In genomic region chr4:149698197-149698821, GRCm38 (mm10) we compare ENCODE assay signal across 8 mouse cellular contexts. TPM values are rescaled to one million over a fixed set of nuclear protein-coding genes. Genes with fewer than 3 reads are reported as not detected.
A peak's percentile ranks its signal among the peaks of the same experiment; 100 is the strongest.
DNase-seq lines count a peak whose midpoint lies in the region; ATAC-seq lines count a peak whose summit lies in the region.

No protein-coding gene starts in this region.

- H3K36me3 ChIP-seq in forebrain, embryonic 12.5 days (replicated peaks), result no peaks in the 10 kb centered on the region

- peaks cover 13% of the 10 kb centered on the region for H3K4me1 ChIP-seq in forebrain, embryonic 12.5 days

- peak overlapping the region; percentile 85 for H3K4me2 ChIP-seq in forebrain, embryonic 12.5 days

- H3K9ac ChIP-seq in forebrain, embryonic 12.5 days, result peak overlapping the region; percentile 57

- peak overlapping the region; percentile 48 for H3K4me3 ChIP-seq in forebrain, embryonic 12.5 days (replicated peaks)

- peak; percentile 71 for DNase-seq in ES-CJ7 (ENCODE audit: low read depth, low spot score)
- peak; percentile 58 to 71 for DNase-seq in adrenal gland, postnatal 36 days
- peak; percentile 66 to 77 for DNase-seq in heart, postnatal 36 days
- peak; percentile 46 to 66 for DNase-seq in layer of hippocampus, postnatal 10 days (ENCODE audit: low spot score in 2 of 2)
- DNase-seq in right cerebral cortex, postnatal 14 days, result peak; percentile 34
- DNase-seq in adipocyte (ENCODE audit: low spot score), result no peak

- ATAC-seq in forebrain, embryonic 12.5 days (ENCODE audit: low FRiP score), result peak; percentile 83
- ATAC-seq in megakaryocyte, adult 5-6 weeks (ENCODE audit: poor library complexity, severe bottlenecking), result peak; percentile 40

- WGBS in forebrain, embryonic 12.5 days, result 1% methylated on average over 35 of the region's 35 CpGs

- peaks cover 46% of the 10 kb centered on the region for H3K27me3 ChIP-seq in forebrain, embryonic 12.5 days

- intact Hi-C loops in heart, postnatal 36 days (cut with DNase I), result no loop called here

- no peaks in the 10 kb centered on the region for H3K9me3 ChIP-seq in forebrain, embryonic 12.5 days

- no peak overlapping the region for H3K27ac ChIP-seq in forebrain, embryonic 12.5 days

RNA-seq across cellular contexts. Expression of gene Pik3cd, which starts 4.1 kb away (rescaled TPM):
- 1 to 10 TPM; 2.7 to 3.8 TPM for total RNA-seq in adrenal gland, postnatal 36 days (2021)
- polyA plus RNA-seq in forebrain, embryonic 12.5 days (2016; fragmentation: Nextera tagmentation; extraction: Ambion mirVana), result 9.4 and 10.4 TPM in 2 replicates
- 1 to 10 TPM; 4.3 to 5.9 TPM for total RNA-seq in heart, postnatal 36 days (2021)
- total RNA-seq in layer of hippocampus, postnatal 10 days (2021), result 10 to 100 TPM; 28.6 to 30.4 TPM
- 76.6 and 78.3 TPM in 2 replicates for total RNA-seq in megakaryocyte, adult 5-6 weeks (2015)
- 129 and 130 TPM in 2 replicates for total RNA-seq in megakaryocyte, adult 5-6 weeks (2017)

RNA-seq across cellular contexts. Expression of gene Tmem201, which starts 39.5 kb away (rescaled TPM):
- total RNA-seq in adrenal gland, postnatal 36 days (2021), result 10 to 100 TPM; 29.7 to 31.6 TPM
- polyA plus RNA-seq in forebrain, embryonic 12.5 days (2016; fragmentation: Nextera tagmentation; extraction: Ambion mirVana), result 39.4 and 41.0 TPM in 2 replicates
- total RNA-seq in heart, postnatal 36 days (2021), result 10 to 100 TPM; 87.7 to 90.5 TPM
- 10 to 100 TPM; 66.7 to 66.8 TPM for total RNA-seq in layer of hippocampus, postnatal 10 days (2021)
- 1.2 and 2.9 TPM in 2 replicates for total RNA-seq in megakaryocyte, adult 5-6 weeks (2015)
- 1.5 and 1.9 TPM in 2 replicates for total RNA-seq in megakaryocyte, adult 5-6 weeks (2017)

Comparison
In these comparisons a context has a peak if more than half of its experiments do, and no peak if none do; other contexts are left out.
1. RNA of gene Pik3cd, which starts 4.1 kb away (total RNA-seq): 76.6 to 130 TPM in megakaryocyte, adult 5-6 weeks and 28.6 to 30.4 TPM in layer of hippocampus, postnatal 10 days; 4.3 to 5.9 TPM in heart, postnatal 36 days and 2.7 to 3.8 TPM in adrenal gland, postnatal 36 days; every median in the first group is over 4 times any median in the second.
2. RNA of gene Tmem201, which starts 39.5 kb away (total RNA-seq): 87.7 to 90.5 TPM in heart, postnatal 36 days, 66.7 to 66.8 TPM in layer of hippocampus, postnatal 10 days and 29.7 to 31.6 TPM in adrenal gland, postnatal 36 days; 1.2 to 2.9 TPM in megakaryocyte, adult 5-6 weeks; every median in the first group is over 4 times any median in the second.